Mouse (Mus musculus): ENCODE results near the gene Adat2. TPM values are rescaled to one million over a fixed set of nuclear protein-coding genes. Genes with fewer than 3 reads are reported as not detected.

Gene Adat2
- polyA plus RNA-seq, 1 experiment from 2014 or later: 2.7 TPM

- Histone ChIP-seq H3K4me1 (no peaks in the 10 kb centered on the region), H3K4me3 (no peak overlapping the region), H3K27ac (replicated peaks) (no peak overlapping the region), H3K27me3 (replicated peaks) (no peaks in the 10 kb centered on the region), H3K9me3 (peaks cover 6% of the 10 kb centered on the region; the same call in 1 of the 2 replicates), H3K4me2 (no peak overlapping the region), H3K9ac (no peak overlapping the region), H3K36me3 (no peaks in the 10 kb centered on the region)
- WGBS: 33% methylated on average over 3 of the region's 3 CpGs
- ATAC-seq (ENCODE audit: extremely low read depth, insufficient number of reproducible peaks, low FRiP score, low TSS enrichment): no peak
Observed at GRCm38 (mm10) chr10:13596073-13596472, 43.4 kb downstream of the Adat2 start.

DNA sequence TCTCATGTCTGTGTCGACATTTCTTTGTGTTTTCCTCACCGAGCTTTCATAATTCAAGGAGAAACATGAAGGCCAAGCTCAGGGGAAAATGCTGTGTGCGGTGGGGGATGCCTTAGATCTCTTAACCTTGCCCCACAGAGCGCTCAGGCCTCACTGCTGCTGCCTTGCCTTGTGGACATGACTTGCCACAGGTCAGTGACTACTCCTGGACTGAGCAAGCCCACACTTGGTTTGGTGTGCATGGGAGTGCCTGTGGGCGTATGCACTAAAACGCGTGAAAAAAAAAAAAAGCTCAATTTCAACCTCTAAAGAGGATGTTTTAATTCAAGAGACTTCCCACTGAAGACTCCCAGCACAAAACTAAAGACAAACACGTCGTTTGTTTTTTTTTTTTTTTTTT is 44.2 kb downstream of the Adat2 start:
- no peak overlapping the region for H3K4me2 ChIP-seq
- H3K4me3 ChIP-seq: no peak overlapping the region
- H3K36me3 ChIP-seq: no peaks in the 10 kb centered on the region
- WGBS: 74% methylated on average over 9 of the region's 9 CpGs
- no peak overlapping the region for H3K9ac ChIP-seq
- no peak overlapping the region for H3K27ac ChIP-seq (replicated peaks)
- ATAC-seq (ENCODE audit: extremely low read depth, insufficient number of reproducible peaks, low FRiP score, low TSS enrichment): no peak
- no peaks in the 10 kb centered on the region for H3K4me1 ChIP-seq
- H3K9me3 ChIP-seq: peaks cover 6% of the 10 kb centered on the region; the same call in 1 of the 2 replicates
- H3K27me3 ChIP-seq (replicated peaks): no peaks in the 10 kb centered on the region

DNA sequence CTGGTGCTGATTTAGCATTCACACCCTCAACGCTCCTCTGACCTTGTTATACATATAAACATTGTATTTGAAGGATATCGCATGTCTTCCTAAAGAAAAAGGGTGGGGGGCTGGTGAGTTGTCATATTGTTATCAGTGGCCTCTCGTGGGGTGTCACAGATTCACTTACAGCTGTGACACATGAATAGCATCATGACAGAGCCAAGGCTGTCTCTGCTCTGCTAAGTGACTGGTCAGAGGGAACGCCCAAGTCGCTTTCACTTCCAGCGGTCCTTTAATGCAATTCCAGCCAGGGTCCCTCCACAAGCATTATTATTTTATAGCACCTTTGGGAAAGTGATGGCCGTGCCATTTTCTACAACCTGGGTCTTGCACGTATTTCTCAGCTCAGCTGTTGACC is 44.8 kb downstream of the Adat2 start:
- no peak overlapping the region for H3K27ac ChIP-seq (replicated peaks)
- WGBS: 69% methylated on average over 8 of the region's 8 CpGs
- no peaks in the 10 kb centered on the region for H3K27me3 ChIP-seq (replicated peaks)
- H3K9me3 ChIP-seq: peaks cover 6% of the 10 kb centered on the region; the same call in 1 of the 2 replicates
- H3K4me2 ChIP-seq: no peak overlapping the region
- H3K4me3 ChIP-seq: no peak overlapping the region
- no peaks in the 10 kb centered on the region for H3K4me1 ChIP-seq
- no peaks in the 10 kb centered on the region for H3K36me3 ChIP-seq
- no peak overlapping the region for H3K9ac ChIP-seq
- ATAC-seq (ENCODE audit: extremely low read depth, insufficient number of reproducible peaks, low FRiP score, low TSS enrichment): no peak

DNA sequence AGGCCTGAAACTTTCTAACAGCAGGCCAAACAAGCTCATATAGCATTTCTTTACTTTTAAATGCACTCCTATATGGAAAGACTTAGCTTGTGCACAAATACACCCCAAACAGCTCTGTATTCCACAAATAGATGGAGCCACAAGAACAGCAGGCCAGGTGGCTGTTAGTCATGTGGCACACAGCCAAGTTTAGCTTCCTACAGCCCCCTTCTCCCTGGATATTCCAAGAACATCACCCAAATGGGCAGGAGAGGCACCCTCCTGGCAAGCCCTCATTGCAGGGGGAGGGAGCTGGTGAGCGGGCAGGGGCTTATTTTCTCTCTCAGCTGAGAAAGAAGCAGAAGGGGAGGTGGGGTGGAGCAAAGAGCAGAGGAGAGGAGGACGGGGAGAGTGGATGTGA is 48.2 kb downstream of the Adat2 start:
- Histone ChIP-seq H3K9me3 (peaks cover 6% of the 10 kb centered on the region; the same call in 1 of the 2 replicates), H3K27me3 (replicated peaks) (no peaks in the 10 kb centered on the region), H3K27ac (replicated peaks) (no peak overlapping the region), H3K4me3 (no peak overlapping the region), H3K9ac (no peak overlapping the region), H3K4me1 (no peaks in the 10 kb centered on the region), H3K4me2 (no peak overlapping the region), H3K36me3 (no peaks in the 10 kb centered on the region)
- WGBS: 56% methylated on average over 2 of the region's 2 CpGs
- no peak for ATAC-seq (ENCODE audit: extremely low read depth, insufficient number of reproducible peaks, low FRiP score, low TSS enrichment)

Other genes with a start within 250 kb of the Adat2 start
- gene Phactr2, start 78.5 kb upstream of the Adat2 start, polyA plus RNA-seq (2015; fragmentation: Nextera tagmentation; extraction: Ambion mirVana): 50.1 and 52.5 TPM in 2 replicates
- 62.3 and 70.5 TPM in 2 replicates for gene Fuca2, start 53.4 kb upstream of the Adat2 start, polyA plus RNA-seq (2015; fragmentation: Nextera tagmentation; extraction: Ambion mirVana)
- 15.6 and 20.1 TPM in 2 replicates for gene Pex3, start 248 bp downstream of the Adat2 start, polyA plus RNA-seq (2015; fragmentation: Nextera tagmentation; extraction: Ambion mirVana)